ENCODE assay signal across 8 mouse cellular contexts in the genomic region with DNA sequence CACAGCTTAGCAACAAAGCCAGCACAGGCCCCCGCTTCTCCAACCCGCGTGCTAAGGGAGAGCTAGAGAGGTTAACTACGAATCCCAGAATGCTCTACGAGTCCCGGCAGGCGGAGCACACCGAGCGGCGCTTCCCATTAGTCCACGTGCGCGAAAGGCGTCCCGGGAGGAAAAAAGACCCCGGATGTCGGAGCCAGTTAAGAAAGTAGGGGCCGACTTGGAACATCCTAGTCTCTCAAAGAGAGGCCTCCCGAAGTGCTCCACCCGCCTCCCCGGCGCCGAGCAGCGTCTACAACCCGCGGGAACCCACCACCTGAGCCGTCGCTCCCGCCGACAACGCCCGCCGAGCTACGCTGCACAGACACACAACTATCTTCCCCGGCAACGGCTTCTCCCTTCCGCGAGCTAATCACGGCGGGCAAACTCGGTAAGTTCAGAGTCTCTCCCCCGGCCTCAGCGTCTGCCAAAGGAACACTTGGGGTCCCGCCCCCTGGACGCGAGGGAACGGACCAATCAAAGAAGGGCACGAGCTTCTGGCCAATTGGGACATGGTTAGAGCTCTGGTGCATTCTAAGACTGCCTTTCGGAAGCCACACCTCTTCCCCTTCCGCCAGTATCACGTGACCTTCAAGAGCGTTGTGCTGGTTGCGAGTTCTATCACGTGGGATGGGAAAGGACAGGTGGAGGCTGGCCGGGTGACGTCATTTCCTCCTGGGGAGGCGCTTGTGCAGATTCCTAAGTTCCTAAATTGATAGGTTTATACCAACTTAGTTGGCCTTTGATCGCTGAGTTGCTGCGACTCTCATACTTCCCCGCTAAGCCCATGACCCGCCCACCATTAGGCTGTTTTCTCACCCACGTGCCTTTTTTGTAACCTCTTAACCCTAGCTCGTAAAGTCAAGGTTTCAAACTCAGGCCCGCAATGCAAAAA. TPM values are rescaled to one million over a fixed set of nuclear protein-coding genes. Genes with fewer than 3 reads are reported as not detected.
DNase-seq lines count a peak whose midpoint lies in the region; ATAC-seq lines count a peak whose summit lies in the region.

Gene BC024978 (plus strand): TSS at position 101 of the 931 bp plus-strand sequence.
Gene Snrpa (minus strand): TSS at position 591 of the 931 bp plus-strand sequence.

- DNase-seq in adipocyte (ENCODE audit: low spot score) = peak; percentile 99
- DNase-seq in embryo, embryonic 10 days (ENCODE audit: low spot score) = peak; percentile 99
- peak; percentile 89 for DNase-seq in gastrocnemius, postnatal 10 days
- peak; percentile 99 for DNase-seq in induced T-regulatory cell, adult 2 months (ENCODE audit: low read depth)
- DNase-seq in left cerebral cortex, adult 9 months (ENCODE audit: low spot score in 2 of 2) = peak; percentile 99
- peak; percentile 94 for DNase-seq in right cerebral cortex, postnatal 14 days
- peak; percentile 86 to 97 for DNase-seq in urinary bladder, postnatal 36 days (ENCODE audit: low spot score in 2 of 2)

- ATAC-seq in megakaryocyte progenitor cell, adult 5-6 weeks (replicated peaks; ENCODE audit: poor library complexity) = peak; percentile 91

RNA-seq across cellular contexts. Expression of gene BC024978, which starts in this region (rescaled TPM):
- total RNA-seq in gastrocnemius, postnatal 10 days (2021) = 10 to 100 TPM in 1 of 2 experiments, 1 to 10 TPM in 1; 9.2 to 13.3 TPM
- 6.0 and 6.1 TPM in 2 replicates for total RNA-seq in megakaryocyte progenitor cell, adult 5-6 weeks (2015)
- total RNA-seq in megakaryocyte progenitor cell, adult 5-6 weeks (2017) = 0.58 and 1.0 TPM in 2 replicates

RNA-seq across cellular contexts. Expression of gene Snrpa, which starts in this region (rescaled TPM):
- total RNA-seq in gastrocnemius, postnatal 10 days (2021) = 10 to 100 TPM; 38.8 to 42.1 TPM
- 206 and 215 TPM in 2 replicates for total RNA-seq in megakaryocyte progenitor cell, adult 5-6 weeks (2015)
- 88.4 and 96.6 TPM in 2 replicates for total RNA-seq in megakaryocyte progenitor cell, adult 5-6 weeks (2017)

Comparison
In these comparisons a context has a peak if more than half of its experiments do, and no peak if none do; other contexts are left out.
1. Peak in every context shown above with its lines: DNase-seq and ATAC-seq.